Mouse (Mus musculus) embryonic fibroblast, embryonic 13.5 days (primary cell): Measurements from ENCODE around the gene Cerkl. TPM values are rescaled to one million over a fixed set of nuclear protein-coding genes. Genes with fewer than 3 reads are reported as not detected.

ENCODE experiments used
- H3K27ac ChIP-seq: 2 replicates; pipeline ENCODE4 v1.5.1; 2012; ENCODE audit warnings: low read length, control low read depth, inconsistent platforms; ENCODE audit not compliant: insufficient read depth
- H3K4me1 ChIP-seq: 2 replicates; pipeline ENCODE4 v1.6.1; 2011; ENCODE audit warnings: low read length; ENCODE audit not compliant: control insufficient read depth, insufficient read depth
- H3K4me3 ChIP-seq: 2 replicates; pipeline ENCODE4 v1.5.1; 2011; ENCODE audit warnings: mild to moderate bottlenecking, control low read depth, low read length; ENCODE audit not compliant: insufficient read depth
- CTCF ChIP-seq: IDR thresholded peaks from 2 replicates; pipeline ENCODE4 v1.5.1; 2011; ENCODE audit warnings: mild to moderate bottlenecking, control low read depth, low read length, moderate library complexity, borderline replicate concordance; ENCODE audit not compliant: insufficient read depth
- POLR2A ChIP-seq: IDR thresholded peaks from 2 replicates; pipeline ENCODE4 v1.6.1; 2011; ENCODE audit warnings: low read depth, mild to moderate bottlenecking, control low read depth, low read length, moderate library complexity
- polyA plus RNA-seq: library from polyadenylated mRNA; stranded (reverse); fragments of >200 nt; gene quantifications from 2 replicates; pipeline ENCODE4 v1.2.4, GENCODE M21; 2011; ENCODE audit warnings: low read depth; ENCODE audit not compliant: missing spikeins, insufficient read length

Gene Cerkl
- polyA plus RNA-seq, 1 experiment = 2.2 TPM

DNA sequence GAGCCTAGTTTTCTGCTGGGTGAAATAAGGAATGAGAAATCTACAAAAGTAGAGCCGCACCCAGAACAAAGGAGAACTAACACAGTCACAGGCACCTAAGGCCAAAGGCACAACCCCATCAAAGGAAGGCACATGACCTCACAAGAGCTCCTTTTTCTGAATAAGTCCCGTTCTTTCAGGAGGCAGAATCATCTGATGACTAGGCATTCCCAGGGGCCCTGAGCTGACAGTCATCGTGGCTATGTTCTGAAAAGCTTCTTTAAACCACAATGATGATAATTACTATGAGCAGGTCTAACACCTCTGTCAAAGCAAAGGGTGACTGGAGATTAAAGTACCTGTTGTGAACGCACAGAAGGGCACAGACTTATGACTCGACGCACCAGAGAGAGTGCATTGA is 92.7 kb downstream of the Cerkl start:
- H3K27ac ChIP-seq = no peak overlapping the region
- no peak overlapping the region for H3K4me3 ChIP-seq
- H3K4me1 ChIP-seq = no peaks in the 10 kb centered on the region
- TF ChIP-seq CTCF (no peak), POLR2A (no peak)

DNA sequence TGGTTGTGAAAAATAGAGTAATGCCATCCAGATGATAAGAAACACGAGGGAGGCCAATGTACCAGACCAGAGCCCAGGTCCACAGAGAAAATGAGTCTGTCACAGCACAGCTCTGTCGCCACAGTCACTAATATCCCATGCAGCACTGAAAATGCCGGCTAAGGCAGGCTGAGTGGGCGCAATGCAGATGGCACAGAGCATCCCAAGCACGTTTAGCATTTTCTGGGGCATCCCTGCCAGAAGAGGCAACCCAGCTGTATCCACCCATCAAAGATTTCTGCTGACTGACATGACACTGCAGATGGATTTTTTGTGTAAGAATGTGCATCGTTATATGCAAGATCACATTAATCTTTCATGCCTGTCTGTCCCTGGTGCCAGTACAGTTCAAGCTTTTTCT is 94.6 kb downstream of the Cerkl start:
- Histone ChIP-seq H3K4me1 (no peaks in the 10 kb centered on the region), H3K27ac (no peak overlapping the region), H3K4me3 (no peak overlapping the region)
- no peak for TF ChIP-seq CTCF

DNA sequence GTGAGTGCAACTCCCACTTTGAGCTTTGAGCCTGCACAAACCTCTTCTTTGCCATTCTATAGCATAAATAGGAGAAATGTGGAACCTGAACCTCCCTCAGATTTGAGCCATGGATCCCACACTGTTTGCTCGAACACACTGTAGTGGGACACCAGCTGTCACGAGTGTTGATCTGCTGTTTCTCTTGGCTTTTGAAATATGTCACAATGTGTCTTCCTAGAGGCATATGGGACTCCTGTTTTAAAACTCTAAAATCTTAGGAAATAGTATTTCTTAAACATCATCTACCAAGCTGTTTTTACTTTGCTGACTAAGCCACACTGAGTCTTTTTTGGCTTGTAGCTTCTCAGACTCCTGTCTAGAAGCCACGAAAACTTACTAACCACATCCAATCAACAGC is 98.8 kb downstream of the Cerkl start:
- H3K4me3 ChIP-seq = no peak overlapping the region
- H3K4me1 ChIP-seq = no peaks in the 10 kb centered on the region
- no peak overlapping the region for H3K27ac ChIP-seq
- TF ChIP-seq POLR2A = no peak

DNA sequence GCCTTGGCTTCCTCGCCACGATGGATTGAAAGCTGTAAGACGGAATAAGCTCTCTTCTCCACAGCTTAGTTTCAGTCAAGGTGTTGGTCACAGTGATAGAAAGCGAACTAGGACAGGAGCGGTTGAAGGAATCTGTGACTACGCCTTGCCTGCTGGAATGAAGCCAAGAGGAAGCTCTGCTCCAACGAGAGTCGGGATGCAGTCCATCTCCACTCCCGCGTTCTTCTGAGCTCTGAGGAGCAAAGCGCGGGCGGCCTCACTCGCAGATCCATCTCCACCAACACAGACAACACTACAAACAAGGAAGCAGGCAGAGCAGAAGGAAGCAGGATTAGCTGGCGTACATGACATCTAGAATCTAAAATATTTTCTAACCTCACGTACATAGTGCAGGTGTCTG is 101.8 kb downstream of the Cerkl start:
- no peaks in the 10 kb centered on the region for H3K4me1 ChIP-seq
- H3K27ac ChIP-seq = no peak overlapping the region
- no peak overlapping the region for H3K4me3 ChIP-seq
- TF ChIP-seq CTCF = no peak
- no peak for TF ChIP-seq POLR2A

DNA sequence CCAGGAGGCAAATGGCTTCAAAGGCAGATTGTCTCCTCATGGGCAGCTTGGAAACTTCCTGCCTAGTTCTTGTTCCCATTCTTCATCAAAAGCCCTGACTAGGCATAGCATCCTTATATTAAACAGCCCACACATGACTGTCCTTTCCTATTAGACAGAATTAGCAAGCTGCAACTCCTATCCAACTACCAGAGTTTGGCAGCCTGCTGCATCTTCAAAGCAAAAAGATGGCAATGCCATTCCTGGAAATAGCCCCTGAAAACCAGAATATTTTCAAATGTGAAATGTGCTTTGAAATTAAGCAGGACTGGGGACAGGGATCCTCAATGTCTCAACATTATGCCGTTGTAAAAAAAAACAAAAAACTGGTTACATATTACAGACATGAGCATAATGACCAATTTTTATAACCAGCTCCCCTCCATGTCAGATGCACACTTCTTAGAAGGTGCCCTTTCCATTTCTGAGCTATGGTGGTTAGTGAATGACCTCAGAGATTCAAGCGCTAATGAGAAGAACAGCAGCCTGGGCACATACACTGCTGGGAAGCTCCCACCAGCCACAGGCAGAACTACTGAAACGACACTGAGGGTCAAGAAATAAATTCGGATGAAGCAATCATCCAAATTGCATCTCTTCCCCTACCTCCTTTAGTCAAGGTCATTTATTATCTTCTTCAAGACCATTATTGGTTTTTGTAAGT is 104.3 kb downstream of the Cerkl start:
- no peak for TF ChIP-seq CTCF
- TF ChIP-seq POLR2A = no peak
- no peak overlapping the region for H3K4me3 ChIP-seq
- H3K4me1 ChIP-seq = no peaks in the 10 kb centered on the region
- no peak overlapping the region for H3K27ac ChIP-seq

DNA sequence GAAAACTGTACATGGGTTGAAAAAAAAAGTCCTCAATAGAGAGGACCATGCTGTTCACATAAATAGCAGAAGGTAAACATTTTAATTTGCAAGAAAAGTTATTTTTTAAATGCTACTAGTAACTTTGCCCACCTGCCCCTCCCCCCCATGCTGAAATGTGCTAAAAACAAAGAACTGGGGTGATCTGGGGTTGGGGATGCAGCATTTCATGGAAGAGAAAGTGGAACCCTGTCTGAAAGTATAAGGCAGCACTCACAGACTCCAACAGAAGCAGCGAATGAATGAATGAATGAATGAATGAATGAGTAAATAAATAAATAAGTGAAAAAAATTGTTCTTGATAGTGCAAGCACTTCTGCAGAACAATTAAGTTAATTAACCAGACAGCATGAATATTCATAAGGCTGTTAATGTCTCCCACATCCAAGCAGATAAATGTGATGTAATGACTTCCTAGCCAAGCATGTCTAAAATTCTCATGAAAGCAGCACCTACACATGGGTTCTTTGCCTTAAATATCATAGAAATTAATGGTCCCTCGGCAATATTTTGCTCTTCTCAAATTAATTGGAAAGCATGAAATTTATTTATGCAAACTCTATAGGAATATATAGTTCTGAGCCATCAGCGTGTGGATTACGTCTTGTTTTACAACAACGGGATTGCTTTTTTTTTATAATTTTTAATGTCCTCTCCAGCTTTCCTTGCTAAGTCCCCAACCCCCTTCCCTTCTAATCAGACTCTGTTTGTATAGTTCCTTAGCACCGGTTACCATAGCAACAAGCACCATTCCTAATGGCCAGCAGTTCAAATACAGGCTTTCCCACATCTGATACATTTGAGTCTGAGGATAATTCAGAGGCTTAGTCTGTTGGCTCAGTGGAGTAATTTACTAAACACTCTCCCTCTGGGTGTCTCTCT is 105.1 kb downstream of the Cerkl start:
- TF ChIP-seq POLR2A (no peak), CTCF (no peak)
- no peak overlapping the region for H3K4me3 ChIP-seq
- H3K27ac ChIP-seq = no peak overlapping the region
- H3K4me1 ChIP-seq = no peaks in the 10 kb centered on the region

DNA sequence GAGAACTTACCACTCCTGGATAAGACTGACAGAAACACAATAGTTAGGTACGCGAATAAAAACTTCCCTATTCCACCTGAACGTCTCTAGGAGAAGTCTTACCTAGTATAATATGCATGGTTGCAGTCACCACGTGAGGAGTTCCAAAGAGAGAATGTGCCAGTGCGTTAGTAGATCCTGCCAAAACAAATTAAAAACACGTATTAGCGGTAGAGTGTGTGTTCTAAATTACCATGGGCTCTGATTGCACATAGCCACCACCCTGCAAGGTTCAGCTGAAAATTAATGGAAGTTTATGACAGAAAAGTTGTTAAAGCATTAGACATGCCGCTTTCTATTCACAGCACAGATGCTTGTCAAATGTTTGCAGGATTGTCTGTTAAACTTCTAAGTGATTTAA is 113.5 kb downstream of the Cerkl start:
- H3K27ac ChIP-seq = no peak overlapping the region
- no peak overlapping the region for H3K4me3 ChIP-seq
- no peaks in the 10 kb centered on the region for H3K4me1 ChIP-seq
- no peak for TF ChIP-seq CTCF
- no peak for TF ChIP-seq POLR2A

DNA sequence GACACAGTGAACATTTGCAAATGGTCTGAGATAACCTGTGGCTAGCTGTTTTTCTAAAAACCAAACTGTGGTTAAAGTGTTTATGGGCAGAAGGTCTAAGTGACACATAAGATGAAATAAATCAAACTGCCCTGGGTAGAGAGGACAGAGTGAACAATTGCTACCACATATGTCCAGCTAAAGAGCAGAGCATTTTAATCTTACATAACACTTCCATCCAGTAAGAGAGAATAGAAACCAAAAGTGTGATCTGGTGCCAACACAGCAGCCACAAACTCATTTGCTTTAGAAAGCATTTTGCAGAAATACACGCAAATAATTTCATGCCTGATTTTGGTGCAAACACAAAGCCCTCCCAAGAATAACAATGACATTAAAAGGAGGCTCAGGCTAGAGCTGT is 117.6 kb downstream of the Cerkl start:
- TF ChIP-seq CTCF (no peak), POLR2A (no peak)
- Histone ChIP-seq H3K27ac (no peak overlapping the region), H3K4me3 (no peak overlapping the region), H3K4me1 (no peaks in the 10 kb centered on the region)

DNA sequence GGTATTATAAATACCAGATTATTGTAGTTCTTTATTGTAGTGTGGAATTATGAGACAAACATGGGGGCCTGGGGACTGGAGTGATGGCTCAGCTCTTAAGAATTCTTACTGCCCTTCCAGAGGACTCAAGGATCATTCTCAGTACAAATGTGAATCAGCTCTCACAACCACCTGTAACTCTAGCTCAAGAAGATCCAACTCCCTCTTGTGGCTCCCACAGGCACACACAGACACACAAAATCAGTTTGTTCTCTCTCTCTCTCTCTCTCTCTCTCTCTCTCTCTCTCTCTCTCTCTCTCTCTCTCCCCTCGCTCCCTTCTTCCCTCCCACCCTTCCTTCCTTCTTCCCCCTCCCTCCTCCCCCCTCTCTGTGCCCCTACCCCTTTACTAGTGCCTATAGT is 120.4 kb downstream of the Cerkl start:
- Histone ChIP-seq H3K27ac (no peak overlapping the region), H3K4me1 (no peaks in the 10 kb centered on the region), H3K4me3 (no peak overlapping the region)
- TF ChIP-seq CTCF (no peak), POLR2A (no peak)

DNA sequence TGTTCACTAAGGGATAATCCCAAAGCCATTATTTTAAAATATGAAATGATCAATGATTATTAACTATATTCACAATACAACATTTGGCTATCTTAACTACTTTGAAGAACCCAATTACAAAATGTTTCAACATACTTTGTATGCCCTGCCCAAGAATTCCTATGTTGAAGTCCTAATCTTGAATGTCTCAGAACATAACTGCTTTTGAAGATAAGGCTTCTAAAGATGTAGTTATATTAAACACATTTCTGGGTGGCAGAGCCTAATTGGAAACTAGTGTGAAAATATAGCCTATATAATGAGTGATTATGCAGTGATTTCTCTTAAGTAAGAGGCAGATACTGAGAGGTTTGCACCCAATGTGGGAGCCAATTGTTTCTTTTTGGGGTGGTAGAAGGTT is 121.9 kb downstream of the Cerkl start:
- Histone ChIP-seq H3K4me3 (no peak overlapping the region), H3K27ac (no peak overlapping the region), H3K4me1 (no peaks in the 10 kb centered on the region)
- no peak for TF ChIP-seq POLR2A
- no peak for TF ChIP-seq CTCF
